Mouse (Mus musculus) C2C12 (cell line): ENCODE data around the gene B020011L13Rik.
"Not testable (repeated sequence)": the region's sequence is repeated elsewhere in the genome, so short reads cannot be mapped to it uniquely, and the experiment has no call there.

Experiments used
- CEBPB ChIP-seq: IDR thresholded peaks from one replicate; pipeline ENCODE4 v1.6.1; 2011; ENCODE audit warnings: low read depth, mild to moderate bottlenecking, control low read depth, moderate library complexity
- CTCF ChIP-seq: IDR thresholded peaks from one replicate; pipeline ENCODE4 v1.5.1; 2011; ENCODE audit not compliant: control insufficient read depth, insufficient read depth, insufficient read length
- MAX ChIP-seq: IDR thresholded peaks from one replicate; pipeline ENCODE4 v1.6.1; 2011; ENCODE audit warnings: mild to moderate bottlenecking, control low read depth
- MYOD1 ChIP-seq: IDR thresholded peaks from one replicate; pipeline ENCODE4 v1.6.1; 2011; ENCODE audit warnings: low read depth; ENCODE audit not compliant: control insufficient read depth, insufficient read length
- MYOG ChIP-seq: IDR thresholded peaks from one replicate; pipeline ENCODE4 v1.6.1; 2011; ENCODE audit not compliant: control insufficient read depth, insufficient read length; ENCODE audit errors: extremely low read depth
- USF1 ChIP-seq: IDR thresholded peaks from one replicate; pipeline ENCODE4 v1.6.1; 2011; ENCODE audit warnings: low read depth, mild to moderate bottlenecking, control low read depth, moderate library complexity

DNA sequence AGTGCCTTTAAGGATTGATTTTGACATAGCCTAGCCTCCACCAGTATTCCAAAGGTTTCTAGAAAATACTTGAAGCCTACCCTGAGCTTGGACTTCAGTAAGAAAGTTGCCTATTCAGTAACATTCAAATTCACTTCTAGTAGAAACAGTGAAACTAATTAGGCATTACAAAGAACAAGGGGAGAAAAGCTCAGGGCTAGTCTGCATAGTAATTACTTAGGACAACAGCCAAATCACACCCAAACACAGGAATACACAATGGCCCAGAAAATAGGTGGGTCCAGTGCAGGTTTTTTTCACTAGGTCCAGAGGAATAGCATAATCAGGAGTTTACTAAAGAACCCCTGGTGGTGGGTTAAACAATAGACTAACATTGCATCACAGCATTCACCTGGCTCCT, 35.3 kb downstream of the B020011L13Rik start:
- TF ChIP-seq CTCF, MAX, CEBPB, MYOG, MYOD1, USF1: not testable (repeated sequence)
